Mouse (Mus musculus) bone marrow macrophage, adult 2 months (primary cell): ENCODE measurements around the gene Tbc1d25. TPM values are rescaled to one million over a fixed set of nuclear protein-coding genes. Genes with fewer than 3 reads are reported as not detected.

Source experiments
- H3K27ac ChIP-seq: 2 replicates; pipeline ENCODE4 v1.5.1; 2012; ENCODE audit warnings: low read depth, low read length; ENCODE audit not compliant: insufficient read depth
- H3K4me1 ChIP-seq: 2 replicates; pipeline ENCODE4 v1.6.1; 2012; ENCODE audit warnings: low read length; ENCODE audit not compliant: control insufficient read depth, insufficient read depth
- H3K4me3 ChIP-seq: 2 replicates; pipeline ENCODE4 v1.5.1; 2012; ENCODE audit warnings: mild to moderate bottlenecking, low read length, moderate library complexity; ENCODE audit not compliant: insufficient read depth
- CTCF ChIP-seq: IDR thresholded peaks from 2 replicates; pipeline ENCODE4 v1.5.1; 2012; ENCODE audit warnings: low read depth, mild to moderate bottlenecking, low read length, moderate library complexity
- POLR2A ChIP-seq: IDR thresholded peaks from 2 replicates; pipeline ENCODE4 v1.6.1; 2012; ENCODE audit warnings: mild to moderate bottlenecking, low read depth, low read length, borderline replicate concordance
- polyA plus RNA-seq: library from polyadenylated mRNA; stranded (reverse); fragments of >200 nt; gene quantifications from 2 replicates; pipeline ENCODE4 v1.2.4, GENCODE M21; 2012; ENCODE audit not compliant: missing spikeins, insufficient read depth, insufficient read length

Gene Tbc1d25
- polyA plus RNA-seq, 1 experiment, result 5.9 TPM

DNA sequence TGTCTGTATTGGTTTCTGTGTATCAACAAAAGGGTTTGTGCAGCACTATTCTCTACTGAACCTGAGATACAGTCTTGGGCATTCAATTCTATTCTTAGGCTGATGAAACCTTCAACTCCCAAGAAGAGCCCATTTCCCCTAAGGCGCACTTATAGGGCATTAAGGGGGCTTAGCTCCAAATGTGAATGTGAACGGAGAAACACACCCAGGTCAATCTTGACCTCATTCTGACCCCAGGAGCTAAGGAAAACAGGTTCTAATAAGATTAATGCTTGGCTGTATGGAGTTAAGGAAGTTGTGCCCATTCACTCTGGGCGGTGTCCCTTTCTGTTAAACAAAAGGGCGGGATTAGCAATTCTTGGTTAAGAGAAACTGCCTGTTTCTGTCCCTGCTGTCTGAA lies 31.2 kb upstream of the Tbc1d25 start:
- Histone ChIP-seq H3K4me1 (0 out of 2 replicates have a peak, but pooled peaks cover 4% of the 10 kb centered on the region), H3K27ac (no peak overlapping the region), H3K4me3 (no peak overlapping the region)
- TF ChIP-seq CTCF (no peak), POLR2A (no peak)

DNA sequence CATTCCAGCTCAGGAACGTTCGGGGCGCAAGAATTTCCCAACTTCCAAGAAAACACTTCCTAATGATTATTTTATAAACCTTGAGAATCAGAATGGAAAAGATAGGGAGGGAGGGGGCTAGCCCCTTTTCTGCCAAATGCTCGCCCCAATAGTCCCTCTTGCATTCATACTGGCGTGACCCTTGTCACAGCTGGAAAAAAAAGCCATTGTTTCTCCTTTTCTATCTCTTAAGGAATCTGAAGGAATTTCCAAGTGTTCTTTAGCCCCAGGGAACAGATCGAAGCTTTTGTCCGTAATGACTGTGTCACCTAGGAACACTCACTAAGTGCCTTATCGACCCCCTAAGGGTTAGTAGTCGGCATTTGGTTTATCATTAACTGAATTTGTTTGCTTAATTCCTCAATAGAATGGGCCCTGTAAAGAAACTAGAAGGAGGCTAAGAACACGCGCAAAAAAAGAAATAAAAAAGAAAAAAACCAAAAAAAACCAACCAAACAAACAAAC lies 30.8 kb upstream of the Tbc1d25 start:
- peak overlapping the region; percentile 65 for H3K4me3 ChIP-seq
- no peak overlapping the region for H3K27ac ChIP-seq
- TF ChIP-seq CTCF, result no peak
- TF ChIP-seq POLR2A, result no peak
- H3K4me1 ChIP-seq, result 0 out of 2 replicates have a peak, but pooled peaks cover 4% of the 10 kb centered on the region

DNA sequence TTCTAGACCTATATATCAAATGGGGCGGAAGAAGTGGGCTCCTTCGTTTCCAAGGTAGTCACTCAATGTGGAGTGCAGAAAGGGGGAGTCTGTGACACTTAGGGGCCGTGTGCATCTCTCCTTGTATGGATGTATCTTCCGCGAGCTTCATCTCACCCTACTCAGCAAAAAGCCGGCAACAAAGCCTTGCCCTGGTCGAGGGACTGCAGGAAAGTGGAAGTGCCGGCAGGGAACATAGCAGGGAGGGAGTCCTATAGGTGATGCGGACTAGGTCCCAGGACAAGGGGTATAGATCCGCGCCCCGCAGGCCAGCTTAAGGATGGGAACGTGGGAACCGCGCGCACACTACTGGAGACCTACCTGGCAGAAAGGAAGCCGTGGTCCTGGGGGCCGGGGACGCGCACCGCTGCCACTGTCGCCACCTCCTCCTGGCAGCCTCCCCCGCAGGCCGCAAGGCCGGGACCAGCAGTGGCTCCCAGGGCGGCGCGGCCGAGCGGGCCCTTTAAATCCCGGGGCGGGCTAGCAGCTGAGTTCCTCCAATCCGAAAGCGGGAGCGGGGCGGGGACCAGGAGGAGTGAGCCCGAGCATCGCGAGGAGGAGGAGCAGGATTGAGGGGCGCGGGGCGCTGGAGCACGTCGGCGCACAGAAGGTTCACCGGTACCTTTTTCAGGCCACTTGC lies 30.2 kb upstream of the Tbc1d25 start, which contains the start of gene Porcn:
Porcn (minus strand) TSS at position 511 of the 679 bp plus-strand sequence.
- H3K27ac ChIP-seq, result no peak within 1 kb of the TSS
- peak within 1 kb of the TSS; percentile 65 for H3K4me3 ChIP-seq
- H3K4me1 ChIP-seq, result 0 out of 2 replicates have a peak, but pooled peaks cover 4% of the 10 kb centered on the region
- TF ChIP-seq POLR2A (no peak), CTCF (no peak)

DNA sequence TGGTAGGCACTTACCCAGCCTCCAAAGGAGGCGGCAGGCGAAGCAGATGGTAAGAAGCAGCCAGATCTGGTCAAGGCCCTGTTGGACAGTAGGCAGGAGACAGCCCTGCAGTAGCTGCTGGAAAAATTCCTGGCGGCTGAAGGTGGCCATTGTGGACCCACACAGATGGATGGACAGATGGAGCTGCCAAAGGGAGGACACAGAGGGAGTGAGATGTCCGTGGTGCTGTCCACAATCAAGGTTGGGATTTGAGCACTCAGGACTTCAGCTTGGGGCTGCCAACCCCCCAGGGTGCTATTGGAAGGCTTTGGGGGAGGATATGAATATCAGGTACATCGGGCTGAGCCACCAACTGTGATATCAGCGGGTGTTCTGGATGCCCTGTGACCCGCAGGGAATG lies 29.6 kb upstream of the Tbc1d25 start:
- H3K4me1 ChIP-seq, result 0 out of 2 replicates have a peak, but pooled peaks cover 4% of the 10 kb centered on the region
- no peak overlapping the region; the same call in 1 of the 2 replicates for H3K4me3 ChIP-seq
- no peak overlapping the region for H3K27ac ChIP-seq
- TF ChIP-seq POLR2A (no peak), CTCF (no peak)

DNA sequence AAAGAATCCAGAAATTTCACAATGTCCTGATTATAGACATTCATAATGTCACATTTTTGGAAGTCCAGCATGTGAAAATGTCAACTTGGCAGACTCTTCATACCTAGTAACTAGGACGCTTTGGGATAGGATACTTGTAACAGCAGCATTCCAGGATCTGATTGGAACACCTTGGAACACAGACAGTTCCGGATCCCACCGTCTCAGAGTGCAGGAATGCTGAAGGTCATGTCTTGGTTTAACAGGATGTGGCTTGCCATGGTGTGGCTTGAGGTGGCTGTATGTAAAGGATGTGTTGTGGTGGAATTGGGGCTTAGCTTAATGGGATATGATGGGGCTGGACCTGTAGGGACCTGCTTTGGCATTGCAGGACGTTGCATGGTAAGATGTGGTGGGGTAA lies 29.1 kb upstream of the Tbc1d25 start:
- no peak for TF ChIP-seq CTCF
- TF ChIP-seq POLR2A, result no peak
- no peak overlapping the region for H3K27ac ChIP-seq
- H3K4me3 ChIP-seq, result no peak overlapping the region
- H3K4me1 ChIP-seq, result 0 out of 2 replicates have a peak, but pooled peaks cover 4% of the 10 kb centered on the region

DNA sequence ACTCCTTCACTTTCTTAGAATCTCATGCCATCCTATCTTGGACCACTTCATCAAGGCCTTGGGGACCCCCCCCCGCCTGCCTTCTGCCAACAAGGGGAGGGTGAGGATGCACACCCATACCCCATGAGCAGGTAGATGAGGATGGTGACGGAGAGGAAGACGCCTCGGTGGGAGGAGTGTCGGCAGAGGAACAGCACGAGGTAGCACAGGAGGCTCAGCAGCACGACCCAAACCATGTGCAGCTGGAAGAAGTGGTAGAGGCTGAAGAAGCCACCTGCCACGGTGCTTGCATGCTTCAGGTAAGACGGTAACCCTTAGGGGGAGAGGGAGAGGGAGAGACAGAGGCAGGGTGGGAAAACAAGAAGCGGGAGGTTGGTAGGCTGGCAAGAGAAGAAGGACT lies 28.1 kb upstream of the Tbc1d25 start:
- Histone ChIP-seq H3K27ac (no peak overlapping the region), H3K4me3 (no peak overlapping the region), H3K4me1 (0 out of 2 replicates have a peak, but pooled peaks cover 4% of the 10 kb centered on the region)
- TF ChIP-seq CTCF (no peak), POLR2A (no peak)

DNA sequence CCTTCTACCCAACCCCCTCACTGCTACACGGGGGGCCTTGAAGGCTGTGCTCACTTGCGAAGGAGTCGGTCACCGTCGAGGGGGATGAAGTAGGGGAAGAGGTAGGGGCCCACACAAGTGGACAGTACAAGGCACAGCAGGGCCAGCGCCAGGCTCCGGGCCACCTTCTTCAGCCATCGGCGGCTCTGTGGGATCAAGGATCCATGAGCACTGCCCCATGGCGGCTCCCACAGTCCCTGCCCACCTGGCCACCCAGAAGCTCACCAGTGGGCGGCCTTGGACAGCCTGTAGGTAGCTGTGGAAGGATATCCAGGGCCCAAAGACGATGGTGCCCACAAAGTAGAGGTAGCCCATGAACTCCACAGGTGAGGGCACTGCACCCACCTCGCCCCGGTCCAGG lies 27.1 kb upstream of the Tbc1d25 start:
- Histone ChIP-seq H3K4me3 (no peak overlapping the region), H3K27ac (no peak overlapping the region), H3K4me1 (0 out of 2 replicates have a peak, but pooled peaks cover 4% of the 10 kb centered on the region)
- no peak for TF ChIP-seq CTCF
- no peak for TF ChIP-seq POLR2A

DNA sequence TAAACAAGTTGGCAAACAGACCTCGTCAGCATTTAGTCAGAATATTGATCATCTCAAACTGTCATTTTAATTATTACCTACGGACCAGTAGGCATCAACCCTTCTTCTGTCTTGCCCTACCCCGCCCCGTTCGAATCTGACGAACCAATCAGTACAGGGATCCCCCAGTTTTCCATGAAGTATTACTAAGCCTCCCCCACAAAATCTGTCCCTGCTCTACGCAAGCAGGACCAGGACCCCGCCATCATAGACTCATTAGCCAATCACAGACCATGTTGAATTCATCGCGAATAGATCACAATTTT lies 17.4 kb upstream of the Tbc1d25 start, which contains the start of gene Ebp:
Ebp (minus strand) TSS at position 94 of the 305 bp plus-strand sequence.
- Histone ChIP-seq H3K4me1 (peaks cover 6% of the 10 kb centered on the region), H3K27ac (peak within 1 kb of the TSS; percentile 49), H3K4me3 (peak within 1 kb of the TSS; percentile 87)
- TF ChIP-seq POLR2A (no peak), CTCF (no peak)

DNA sequence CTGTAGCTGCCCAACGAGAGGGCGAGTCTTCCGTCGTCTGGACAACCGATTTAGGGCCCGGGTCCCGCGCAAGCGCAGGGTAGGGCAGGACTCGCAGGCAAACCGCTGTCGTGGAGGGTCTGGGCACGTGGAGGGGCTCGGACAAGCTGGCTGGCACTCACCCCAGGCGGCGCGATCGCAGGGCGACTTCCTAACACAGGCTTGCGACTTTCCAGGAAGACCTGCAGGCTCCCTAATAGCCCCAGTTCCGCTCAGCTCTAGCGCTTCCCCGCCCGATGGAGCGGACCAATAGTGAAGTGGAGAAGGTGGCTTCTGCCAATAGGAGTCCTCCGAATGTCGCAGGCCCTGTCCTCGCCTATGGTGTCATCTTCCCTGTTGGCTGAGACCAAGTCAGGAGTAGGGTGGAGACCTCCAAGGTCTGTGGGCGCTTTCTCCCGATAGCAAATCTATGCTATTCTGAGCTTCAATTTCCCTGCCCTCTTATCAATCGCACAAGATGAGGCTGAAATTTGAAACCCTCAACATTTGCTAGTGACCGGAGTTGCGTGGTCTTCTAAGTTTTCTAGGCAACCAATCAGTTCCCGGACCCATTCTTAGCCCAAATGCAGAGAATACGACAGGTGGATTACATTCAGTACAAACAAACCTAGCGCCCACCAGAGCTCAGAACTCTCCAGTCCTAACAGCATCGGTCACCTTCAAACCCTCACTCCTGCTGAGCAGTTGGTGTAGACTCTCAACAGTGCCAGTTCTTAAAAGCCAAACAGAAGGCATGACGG lies 16.8 kb upstream of the Tbc1d25 start:
- Histone ChIP-seq H3K27ac (peak overlapping the region; percentile 49), H3K4me3 (peak overlapping the region; percentile 87), H3K4me1 (peaks cover 6% of the 10 kb centered on the region)
- no peak for TF ChIP-seq CTCF
- TF ChIP-seq POLR2A, result peak; percentile 25; the same call in 1 of the 2 replicates
